Mouse (Mus musculus) limb, embryonic 10.5 days (tissue): ENCODE results near the gene Gm48551. TPM values are rescaled to one million over a fixed set of nuclear protein-coding genes. Genes with fewer than 3 reads are reported as not detected.

Experiments
- DNase-seq: peaks from one replicate; pipeline ENCODE4 v3.0.0-alpha.2; 2017; ENCODE audit warnings: low spot score
- H3K27ac ChIP-seq: fragments of 300-500 bp; sonication (generic); 2 replicates; pipeline ENCODE4 v1.5.1; 2016; ENCODE audit warnings: mild to moderate bottlenecking
- H3K27me3 ChIP-seq: fragments of 300-500 bp; sonication (generic); 2 replicates; pipeline ENCODE4 v1.6.1; 2016; ENCODE audit warnings: low read depth, mild to moderate bottlenecking; ENCODE audit not compliant: poor library complexity, severe bottlenecking
- H3K36me3 ChIP-seq: fragments of 300-500 bp; sonication (generic); 2 replicates; pipeline ENCODE4 v1.6.1; 2016; ENCODE audit warnings: mild to moderate bottlenecking, moderate library complexity
- H3K4me1 ChIP-seq: fragments of 300-500 bp; sonication (generic); 2 replicates; pipeline ENCODE4 v1.6.1; 2016
- H3K4me3 ChIP-seq: fragments of 300-500 bp; sonication (generic); 2 replicates; pipeline ENCODE4 v1.5.1; 2016; ENCODE audit warnings: mild to moderate bottlenecking, moderate library complexity
- H3K9me3 ChIP-seq: fragments of 300-500 bp; sonication (generic); replicated peaks from 2 replicates; pipeline ENCODE4 v1.6.1; 2016; ENCODE audit warnings: mild to moderate bottlenecking
- WGBS: fragments of 180-500 bp; shearing (Covaris S2); methylation state at CpG from one replicate; pipeline ENCODE4 v1.1.7; 2016; 5-methylcytosine and 5-hydroxymethylcytosine counted together
- polyA plus RNA-seq: library from polyadenylated mRNA; unstranded; fragments of >200 nt; fragmentation: Nextera tagmentation; extraction: Ambion mirVana; gene quantifications from 2 replicates; pipeline ENCODE4 v1.2.1, GENCODE M21; 2016

Gene Gm48551
- polyA plus RNA-seq, 1 experiment from 2014 or later: 3.8 TPM

- WGBS: 78% methylated on average over 4 of the region's 4 CpGs
- Histone ChIP-seq H3K4me1 (peaks cover 62% of the 10 kb centered on the region), H3K27ac (no peak overlapping the region), H3K36me3 (peaks cover 8% of the 10 kb centered on the region; the same call in 1 of the 2 replicates), H3K9me3 (no peaks in the 10 kb centered on the region), H3K27me3 (peaks cover 59% of the 10 kb centered on the region), H3K4me3 (no peak overlapping the region)
- DNase-seq: peak; percentile 25
Measured at GRCm38 (mm10) chr10:81421041-81421796, 37.0 kb downstream of the Gm48551 start.

- WGBS: 59% methylated on average over 5 of the region's 5 CpGs
- no peaks in the 10 kb centered on the region for H3K9me3 ChIP-seq
- H3K27ac ChIP-seq: no peak overlapping the region
- peaks cover 62% of the 10 kb centered on the region for H3K4me1 ChIP-seq
- H3K4me3 ChIP-seq: no peak overlapping the region
- no peak for DNase-seq
- peaks cover 8% of the 10 kb centered on the region; the same call in 1 of the 2 replicates for H3K36me3 ChIP-seq
- peaks cover 65% of the 10 kb centered on the region for H3K27me3 ChIP-seq
Measured at GRCm38 (mm10) chr10:81421797-81422100, 37.5 kb downstream of the Gm48551 start.

GRCm38 (mm10) chr10:81422191-81422590 is 37.9 kb downstream of the Gm48551 start:
- Histone ChIP-seq H3K4me3 (no peak overlapping the region), H3K4me1 (peaks cover 62% of the 10 kb centered on the region), H3K36me3 (peaks cover 8% of the 10 kb centered on the region; the same call in 1 of the 2 replicates), H3K27me3 (peaks cover 69% of the 10 kb centered on the region), H3K27ac (no peak overlapping the region), H3K9me3 (no peaks in the 10 kb centered on the region)
- WGBS: 79% methylated on average over 6 of the region's 6 CpGs
- no peak for DNase-seq

GRCm38 (mm10) chr10:81422661-81423217 is 38.5 kb downstream of the Gm48551 start:
- Histone ChIP-seq H3K4me1 (peaks cover 59% of the 10 kb centered on the region), H3K27ac (no peak overlapping the region), H3K4me3 (no peak overlapping the region), H3K27me3 (peaks cover 75% of the 10 kb centered on the region), H3K36me3 (peaks cover 8% of the 10 kb centered on the region; the same call in 1 of the 2 replicates), H3K9me3 (no peaks in the 10 kb centered on the region)
- 81% methylated on average over 3 of the region's 3 CpGs for WGBS
- no peak for DNase-seq

GRCm38 (mm10) chr10:81423476-81424245 is 39.4 kb downstream of the Gm48551 start:
- H3K4me3 ChIP-seq: 0 out of 2 replicates have a peak overlapping the region, but pooled peaks have one; percentile 19
- peak; percentile 29 for DNase-seq
- H3K36me3 ChIP-seq: peaks cover 8% of the 10 kb centered on the region; the same call in 1 of the 2 replicates
- WGBS: 59% methylated on average over 4 of the region's 4 CpGs
- H3K27me3 ChIP-seq: peaks cover 84% of the 10 kb centered on the region
- peaks cover 50% of the 10 kb centered on the region for H3K4me1 ChIP-seq
- H3K27ac ChIP-seq: peak overlapping the region; percentile 33
- no peaks in the 10 kb centered on the region for H3K9me3 ChIP-seq

GRCm38 (mm10) chr10:81424246-81425051 is 40.2 kb downstream of the Gm48551 start:
- peaks cover 92% of the 10 kb centered on the region for H3K27me3 ChIP-seq
- peaks cover 8% of the 10 kb centered on the region; the same call in 1 of the 2 replicates for H3K36me3 ChIP-seq
- no peaks in the 10 kb centered on the region for H3K9me3 ChIP-seq
- peak overlapping the region; percentile 33 for H3K27ac ChIP-seq
- H3K4me1 ChIP-seq: peaks cover 47% of the 10 kb centered on the region
- whole genome bisulfite sequencing: 5% methylated on average over 25 of the region's 25 CpGs
- peak overlapping the region; percentile 19; the same call in 1 of the 2 replicates for H3K4me3 ChIP-seq
- peak; percentile 47 for DNase-seq

DNA sequence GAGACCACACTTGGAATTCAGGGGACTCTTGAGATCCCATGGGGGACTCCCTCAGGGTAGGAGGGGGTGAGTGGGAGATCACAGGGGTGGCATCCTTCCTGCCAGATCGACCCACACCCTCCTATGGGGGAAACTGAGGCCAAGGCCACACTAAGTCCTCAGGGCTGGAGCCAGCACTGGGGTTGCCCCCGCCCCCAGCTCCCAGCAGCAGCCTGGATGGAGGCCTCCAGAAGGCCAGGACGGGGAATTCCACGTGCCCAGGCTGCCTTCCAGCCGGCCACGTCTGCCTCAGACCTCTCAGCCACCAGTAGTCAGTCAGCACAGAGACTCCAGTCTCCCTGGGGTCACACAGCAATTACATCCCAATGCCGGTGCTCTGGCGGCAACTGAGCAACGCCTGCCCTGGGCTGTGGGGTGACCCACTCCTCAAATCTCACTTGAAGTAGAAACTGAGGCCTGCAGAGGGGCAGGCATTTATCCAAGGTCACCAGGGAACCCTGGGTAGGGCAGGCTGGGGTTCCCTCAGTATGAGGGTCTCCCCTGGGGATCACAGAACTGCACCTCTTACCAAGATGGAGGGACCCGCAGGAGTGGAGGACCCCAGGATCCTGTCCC is 41.1 kb downstream of the Gm48551 start:
- peak overlapping the region; percentile 19; the same call in 1 of the 2 replicates for H3K4me3 ChIP-seq
- H3K9me3 ChIP-seq: no peaks in the 10 kb centered on the region
- peaks cover 3% of the 10 kb centered on the region; the same call in 1 of the 2 replicates for H3K36me3 ChIP-seq
- 26% methylated on average over 10 of the region's 10 CpGs for WGBS
- peaks cover 87% of the 10 kb centered on the region for H3K27me3 ChIP-seq
- DNase-seq: peak; percentile 38
- peak overlapping the region; percentile 33; the same call in 1 of the 2 replicates for H3K27ac ChIP-seq
- H3K4me1 ChIP-seq: peaks cover 46% of the 10 kb centered on the region

DNA sequence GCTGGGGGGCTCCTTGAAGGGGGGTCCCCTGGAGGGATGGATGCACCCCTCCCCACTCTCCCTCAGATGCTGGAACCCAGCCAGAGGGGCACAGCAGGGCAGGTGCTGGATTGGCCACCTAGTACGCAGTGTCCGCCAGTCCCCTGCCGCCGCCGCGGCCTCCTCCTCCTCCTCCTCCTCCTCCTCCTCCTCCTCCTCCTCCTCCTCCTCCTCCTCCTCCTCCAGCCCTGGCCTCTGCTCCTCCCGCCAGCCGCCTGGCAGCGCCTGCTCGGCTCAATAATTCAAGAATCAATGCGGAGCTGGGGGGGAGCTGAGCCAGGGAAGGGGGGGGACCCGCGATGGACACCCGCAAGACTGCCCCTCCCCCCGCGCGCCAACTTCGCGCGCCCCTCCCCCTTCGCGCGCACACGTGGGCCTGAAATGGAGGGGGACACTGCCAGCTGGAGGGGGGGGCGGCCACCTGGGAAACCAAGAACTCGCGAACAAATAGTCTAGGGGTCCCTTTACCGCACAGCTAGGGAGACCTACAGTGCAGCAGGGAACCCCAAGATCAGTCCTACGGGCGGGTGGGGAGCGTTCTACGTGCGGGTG is 41.9 kb downstream of the Gm48551 start:
- Histone ChIP-seq H3K9me3 (no peaks in the 10 kb centered on the region), H3K27me3 (peaks cover 83% of the 10 kb centered on the region), H3K4me3 (peak overlapping the region; percentile 49), H3K27ac (peak overlapping the region; percentile 66), H3K4me1 (peaks cover 52% of the 10 kb centered on the region), H3K36me3 (no peaks in the 10 kb centered on the region)
- peak; percentile 38 for DNase-seq
- 1% methylated on average over 22 of the region's 33 CpGs for WGBS

DNA sequence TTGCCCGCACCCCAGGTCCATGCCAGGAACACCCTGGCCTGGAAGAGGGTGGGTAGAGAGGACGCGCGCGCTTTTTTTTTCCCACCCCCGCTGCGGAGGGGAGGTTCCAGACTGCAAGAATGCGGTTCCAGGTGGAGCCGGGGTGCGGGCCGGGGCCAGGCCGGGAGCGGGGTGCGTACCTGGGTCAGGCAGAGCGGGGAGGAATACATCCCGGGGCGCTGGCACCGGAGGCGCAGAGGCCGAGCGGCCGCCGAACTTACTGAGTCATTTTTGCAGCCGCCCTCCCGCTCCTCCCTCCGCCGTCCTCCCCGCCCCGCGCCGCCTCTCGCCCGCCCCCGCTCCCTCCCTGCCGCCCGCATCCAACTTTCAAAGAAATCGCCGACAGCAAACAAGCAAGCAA is 42.6 kb downstream of the Gm48551 start:
- peak overlapping the region; percentile 49 for H3K4me3 ChIP-seq
- H3K36me3 ChIP-seq: no peaks in the 10 kb centered on the region
- H3K9me3 ChIP-seq: no peaks in the 10 kb centered on the region
- H3K27ac ChIP-seq: peak overlapping the region; percentile 66
- WGBS: 3% methylated on average over 38 of the region's 38 CpGs
- H3K4me1 ChIP-seq: peaks cover 59% of the 10 kb centered on the region
- peak; percentile 55 for DNase-seq
- peaks cover 84% of the 10 kb centered on the region for H3K27me3 ChIP-seq

DNA sequence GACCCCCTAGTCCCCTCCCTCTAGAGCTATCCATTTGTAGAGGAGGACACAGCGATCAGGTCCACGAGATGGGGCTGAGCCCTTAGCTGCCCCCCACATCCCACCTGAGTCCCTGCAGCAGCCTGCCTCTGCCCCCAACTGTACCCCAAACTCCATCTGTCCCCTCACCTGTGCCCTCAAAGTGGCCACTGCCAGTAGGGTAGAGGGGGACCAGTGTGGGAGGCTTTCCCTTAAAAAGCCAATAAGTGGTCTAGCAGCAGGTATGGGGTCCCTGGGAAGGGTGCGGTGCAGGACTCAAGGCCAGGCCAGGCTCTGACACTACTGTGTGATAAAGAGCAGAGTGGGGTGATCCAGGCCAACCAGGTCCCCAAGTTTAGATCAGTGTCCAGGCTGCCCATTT is 43.1 kb downstream of the Gm48551 start:
- H3K27ac ChIP-seq: peak overlapping the region; percentile 66; the same call in 1 of the 2 replicates
- peaks cover 84% of the 10 kb centered on the region for H3K27me3 ChIP-seq
- H3K4me1 ChIP-seq: peaks cover 59% of the 10 kb centered on the region
- no peaks in the 10 kb centered on the region for H3K9me3 ChIP-seq
- peak overlapping the region; percentile 49 for H3K4me3 ChIP-seq
- H3K36me3 ChIP-seq: no peaks in the 10 kb centered on the region
- DNase-seq: peak; percentile 33
- WGBS: 27% methylated on average over 3 of the region's 3 CpGs

DNA sequence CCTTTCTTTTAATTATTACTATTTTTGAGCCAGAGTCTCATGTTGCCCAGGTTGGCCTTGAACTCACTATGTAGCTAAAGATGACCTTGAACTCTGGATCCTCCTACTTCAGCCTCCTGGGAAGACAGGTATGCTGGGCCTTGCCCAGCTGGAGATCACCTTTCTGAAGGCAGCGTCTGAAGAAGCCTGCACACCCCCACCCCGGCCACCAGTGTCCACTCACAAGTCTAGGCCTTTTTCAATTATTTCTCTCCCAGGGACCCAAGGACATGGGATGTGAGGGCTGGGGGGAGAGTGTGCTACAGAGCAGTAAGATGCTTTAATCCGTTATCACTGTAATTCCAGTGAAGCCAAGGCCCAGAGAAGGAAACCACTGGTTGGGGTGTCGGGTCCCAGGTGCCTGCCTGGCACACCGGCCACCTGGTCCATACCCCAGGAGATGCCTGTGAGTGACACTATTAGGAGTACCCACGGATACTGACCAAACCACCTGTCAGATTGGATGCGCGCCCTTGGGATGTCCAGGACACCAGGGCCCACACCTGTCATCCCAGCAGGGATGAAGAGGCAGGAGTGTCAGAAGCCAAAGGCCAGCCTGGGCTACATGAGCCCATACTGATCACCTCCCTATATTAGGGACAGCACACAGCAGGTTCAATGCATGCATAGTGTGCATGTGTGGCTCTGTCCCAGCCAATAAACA is 43.7 kb downstream of the Gm48551 start:
- Histone ChIP-seq H3K36me3 (no peaks in the 10 kb centered on the region), H3K9me3 (no peaks in the 10 kb centered on the region), H3K4me1 (peaks cover 60% of the 10 kb centered on the region), H3K4me3 (no peak overlapping the region), H3K27me3 (peaks cover 84% of the 10 kb centered on the region), H3K27ac (no peak overlapping the region)
- DNase-seq: peak; percentile 32
- 74% methylated on average over 8 of the region's 8 CpGs for WGBS
